Mouse (Mus musculus) cerebellum, postnatal 14 days (tissue): Measurements from ENCODE around the gene Tcf7l1.

Experiments
- DNase-seq, 2 experiments: peaks; one replicate each; pipeline ENCODE4 v3.0.0; 2021; ENCODE audit warnings: mixed read lengths in 2 of 2

The Tcf7l1 gene

DNA sequence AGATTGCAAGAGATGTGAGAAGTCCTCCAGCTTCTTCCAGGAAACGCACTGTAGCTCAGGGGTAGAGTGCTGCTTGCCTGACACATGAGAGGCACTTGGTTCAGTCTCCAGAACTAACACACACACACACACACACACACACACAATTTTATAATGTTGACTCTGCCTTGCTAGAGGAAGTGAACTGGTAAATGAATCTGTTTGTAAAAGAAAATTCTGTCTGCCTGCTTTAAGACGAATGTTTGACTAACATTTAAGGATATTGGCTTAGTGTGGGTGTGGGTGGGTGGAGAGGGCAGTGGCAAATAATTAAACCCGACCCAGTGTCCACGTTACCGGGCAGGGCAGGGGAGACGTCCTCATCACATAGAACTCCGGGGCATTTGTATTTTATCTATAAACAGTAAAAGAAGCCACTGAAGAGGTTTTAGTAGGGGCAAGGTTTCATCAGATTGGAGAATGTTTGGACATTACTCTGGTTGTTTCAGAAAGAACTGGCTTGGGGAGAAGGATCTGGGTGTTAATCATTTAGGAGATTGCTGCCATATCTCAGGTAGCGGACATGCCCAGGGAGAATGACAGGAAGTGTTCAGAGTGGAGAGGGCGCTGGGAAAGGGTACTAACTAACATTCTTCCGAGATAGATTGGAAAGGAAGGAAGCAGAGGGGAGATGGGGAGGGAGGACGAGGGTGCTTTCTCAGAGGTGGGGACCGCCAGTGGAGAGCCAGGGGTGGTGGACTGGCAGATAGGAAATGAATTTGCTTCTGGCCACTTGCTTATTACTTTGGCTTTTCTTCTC lies 169.1 kb downstream of the Tcf7l1 start:
- DNase-seq, result no peak

DNA sequence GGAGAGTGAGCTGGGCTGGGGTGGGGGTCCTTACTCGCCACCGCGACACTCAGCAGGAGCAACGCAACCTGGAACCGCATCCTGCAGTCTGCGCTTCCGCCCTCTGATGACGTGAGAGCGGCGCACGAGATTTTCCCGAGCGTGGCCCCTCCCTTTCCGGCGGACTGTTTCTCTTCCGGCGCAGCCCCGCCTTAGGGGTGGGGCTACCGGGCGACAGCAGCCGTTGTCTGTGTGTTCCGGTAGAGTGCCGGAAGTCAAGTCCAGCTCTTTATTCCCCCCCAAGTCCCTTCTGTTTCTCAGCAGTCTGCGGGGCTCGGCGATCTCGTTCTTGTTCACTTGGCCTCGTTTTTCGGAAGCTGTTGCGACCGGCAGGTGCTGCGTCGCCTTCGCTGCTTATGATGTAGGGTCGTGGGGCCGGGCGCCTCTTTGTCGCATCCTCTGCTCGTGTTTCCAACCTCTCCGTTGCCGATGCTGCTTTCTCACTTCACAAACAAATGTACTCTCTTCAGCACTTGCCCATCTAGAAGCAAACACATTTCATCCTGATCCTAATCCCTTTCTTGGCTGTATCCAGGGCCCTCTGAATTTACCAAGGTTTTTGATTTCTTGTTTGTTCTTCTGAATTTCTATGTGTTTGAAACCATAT lies 172.3 kb downstream of the Tcf7l1 start, which contains the start of gene Tgoln1:
Tgoln1 (minus strand) TSS at position 358 of the 646 bp plus-strand sequence.
- peak; percentile 94 to 95 for DNase-seq

DNA sequence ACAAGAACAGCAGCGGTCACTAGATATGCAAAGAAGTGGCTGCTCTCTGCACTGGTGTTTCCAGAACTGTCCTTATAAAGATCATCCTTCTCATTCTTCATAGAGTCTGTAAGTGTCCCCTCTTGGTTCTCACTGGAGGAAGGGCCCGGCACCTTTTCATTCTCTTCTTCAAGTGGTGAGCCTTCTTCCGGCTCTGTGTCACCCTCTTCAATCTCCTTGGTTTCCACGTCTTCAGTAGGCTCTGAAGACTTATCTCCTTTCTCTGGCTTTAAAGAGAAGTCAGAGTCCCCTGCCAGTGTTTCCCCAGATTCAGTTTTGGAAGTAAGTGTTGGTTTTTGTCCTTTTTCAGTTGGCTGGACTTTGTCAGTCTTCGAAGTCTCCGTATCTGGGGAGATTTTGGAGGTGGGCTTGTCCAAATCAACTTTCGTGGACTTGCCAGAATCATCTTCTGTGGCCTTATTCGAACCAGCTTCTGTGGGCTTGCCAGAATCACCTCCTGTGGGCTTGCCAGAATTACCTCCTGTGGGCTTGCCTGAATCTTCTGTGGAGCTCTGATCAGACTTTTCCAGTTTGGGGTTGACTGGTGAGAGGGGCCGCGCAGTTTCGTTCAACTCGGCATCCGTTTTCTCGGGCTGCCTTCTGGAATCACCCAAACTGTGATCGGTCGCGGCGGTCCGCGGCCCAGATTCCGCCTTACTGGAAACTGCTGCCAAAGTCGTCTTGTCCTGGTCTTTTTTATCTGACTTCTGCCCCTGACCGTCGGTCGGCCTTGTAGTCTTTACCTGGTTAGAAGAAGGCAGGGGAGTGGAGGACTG lies 173.3 kb downstream of the Tcf7l1 start:
- peak in 1 of 2 experiments; percentile 34 for DNase-seq

- DNase-seq, result no peak
Measured at GRCm38 (mm10) chr6:72615151-72615550, 173.9 kb downstream of the Tcf7l1 start.

DNA sequence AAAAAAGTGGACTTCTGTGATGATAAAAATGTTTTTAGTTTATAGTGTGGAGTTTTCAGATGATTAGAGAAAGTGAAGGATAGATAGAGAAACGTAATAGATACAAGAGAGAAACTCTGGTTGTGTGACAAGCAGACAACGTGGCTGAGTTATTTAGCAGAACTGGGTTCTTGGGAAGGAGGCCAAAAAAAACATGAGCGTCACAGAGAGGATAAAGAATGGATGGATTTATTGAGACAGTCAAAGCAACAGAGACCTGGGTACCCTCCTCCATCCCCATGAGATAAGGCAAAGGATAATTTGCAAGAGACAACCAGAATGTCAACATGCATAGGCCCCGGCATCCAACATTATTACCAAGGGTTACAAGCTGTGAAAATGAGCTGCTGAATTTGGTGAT lies 178.8 kb downstream of the Tcf7l1 start:
- no peak for DNase-seq

- DNase-seq, result no peak
Measured at GRCm38 (mm10) chr6:72608662-72609184, 180.3 kb downstream of the Tcf7l1 start.

DNA sequence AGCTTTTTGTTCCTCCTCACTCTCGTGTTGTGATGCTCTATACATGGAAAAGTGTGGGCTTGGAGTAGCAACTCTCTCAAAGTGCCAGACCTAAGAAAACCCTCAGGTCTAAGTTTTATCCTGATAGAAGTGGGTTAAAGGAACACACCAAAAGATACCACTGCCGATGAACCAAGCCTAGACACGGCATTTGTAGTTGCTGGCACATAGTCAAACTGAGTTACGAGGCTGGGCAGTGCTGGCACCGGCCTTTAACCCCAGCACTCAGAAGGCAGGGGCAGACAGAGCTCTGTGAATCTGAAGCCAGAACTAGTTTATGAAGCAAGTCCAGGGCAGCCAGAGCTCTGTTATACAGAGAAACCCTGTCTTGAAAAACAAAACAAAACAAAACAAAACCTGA lies 181.4 kb downstream of the Tcf7l1 start:
- DNase-seq, result no peak

GRCm38 (mm10) chr6:72607060-72607459 lies 182.0 kb downstream of the Tcf7l1 start:
- no peak for DNase-seq

- no peak for DNase-seq
Measured at GRCm38 (mm10) chr6:72604066-72604465, 185.0 kb downstream of the Tcf7l1 start.

DNA sequence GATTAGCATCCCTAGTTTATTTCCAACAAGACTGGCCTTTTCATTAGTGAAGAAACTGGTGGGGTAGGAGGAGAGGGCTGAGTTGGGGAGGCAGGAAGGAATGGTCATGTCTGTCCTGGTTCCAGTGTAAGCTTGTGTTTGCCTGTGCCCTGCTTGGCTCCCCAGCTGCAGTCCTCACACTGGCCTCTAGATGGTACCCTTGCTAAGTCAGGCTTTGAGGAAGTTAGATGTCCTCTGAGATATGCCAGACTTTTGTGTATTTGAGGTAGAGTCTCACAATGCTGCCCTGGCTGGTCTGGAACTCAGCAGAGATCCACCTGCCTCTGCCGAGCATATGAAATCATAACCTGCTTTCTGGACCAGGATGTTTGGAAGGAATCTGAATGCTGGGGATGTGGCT lies 187.3 kb downstream of the Tcf7l1 start:
- DNase-seq, result peak; percentile 87 to 93

GRCm38 (mm10) chr6:72600771-72601170 lies 188.3 kb downstream of the Tcf7l1 start:
- no peak for DNase-seq

GRCm38 (mm10) chr6:72600216-72600615 lies 188.8 kb downstream of the Tcf7l1 start:
- no peak for DNase-seq

DNA sequence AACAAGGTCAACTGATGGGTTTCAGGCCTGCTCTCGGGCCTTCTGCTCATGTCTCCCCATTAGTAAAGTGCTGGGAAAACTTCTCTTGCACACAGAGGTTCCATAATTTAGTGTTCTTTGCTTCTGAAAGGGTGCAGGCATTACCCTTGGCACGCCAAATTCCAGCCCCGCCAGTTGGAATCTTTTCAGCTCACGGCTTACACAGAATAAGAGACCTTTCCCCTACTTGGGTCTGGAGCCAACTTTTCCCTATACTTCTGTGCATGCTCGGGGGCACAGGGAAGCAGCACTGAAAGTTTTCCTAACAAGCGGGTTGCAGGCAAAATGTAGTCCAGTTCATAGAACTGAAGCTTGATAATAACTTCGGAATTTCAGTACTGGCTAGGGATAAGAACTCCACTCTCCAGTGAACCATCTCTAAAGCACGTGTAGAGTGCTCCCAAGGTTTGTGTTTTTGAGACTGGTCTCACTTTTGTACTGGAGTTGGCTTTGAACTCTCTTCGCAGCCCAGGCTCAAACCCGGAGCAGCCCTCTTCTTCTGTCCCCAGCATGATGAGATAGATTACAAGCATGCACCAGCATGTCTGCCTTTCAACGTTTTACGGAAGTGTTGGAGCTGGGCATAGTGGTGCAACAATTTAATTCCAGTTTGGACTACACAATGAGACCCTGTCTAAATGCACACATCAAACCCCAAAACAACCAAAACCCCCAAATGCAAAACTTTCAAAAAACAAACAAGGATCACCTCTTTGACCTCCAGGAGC lies 190.1 kb downstream of the Tcf7l1 start:
- DNase-seq, result peak; percentile 57 to 63

GRCm38 (mm10) chr6:72597956-72598753 lies 190.9 kb downstream of the Tcf7l1 start, which contains the start of the genes Elmod3 and Retsat:
Gene Elmod3 (minus strand): TSS chr6:72598413.
Gene Retsat (plus strand): TSS chr6:72598475.
- peak; percentile 82 to 88 for DNase-seq

DNA sequence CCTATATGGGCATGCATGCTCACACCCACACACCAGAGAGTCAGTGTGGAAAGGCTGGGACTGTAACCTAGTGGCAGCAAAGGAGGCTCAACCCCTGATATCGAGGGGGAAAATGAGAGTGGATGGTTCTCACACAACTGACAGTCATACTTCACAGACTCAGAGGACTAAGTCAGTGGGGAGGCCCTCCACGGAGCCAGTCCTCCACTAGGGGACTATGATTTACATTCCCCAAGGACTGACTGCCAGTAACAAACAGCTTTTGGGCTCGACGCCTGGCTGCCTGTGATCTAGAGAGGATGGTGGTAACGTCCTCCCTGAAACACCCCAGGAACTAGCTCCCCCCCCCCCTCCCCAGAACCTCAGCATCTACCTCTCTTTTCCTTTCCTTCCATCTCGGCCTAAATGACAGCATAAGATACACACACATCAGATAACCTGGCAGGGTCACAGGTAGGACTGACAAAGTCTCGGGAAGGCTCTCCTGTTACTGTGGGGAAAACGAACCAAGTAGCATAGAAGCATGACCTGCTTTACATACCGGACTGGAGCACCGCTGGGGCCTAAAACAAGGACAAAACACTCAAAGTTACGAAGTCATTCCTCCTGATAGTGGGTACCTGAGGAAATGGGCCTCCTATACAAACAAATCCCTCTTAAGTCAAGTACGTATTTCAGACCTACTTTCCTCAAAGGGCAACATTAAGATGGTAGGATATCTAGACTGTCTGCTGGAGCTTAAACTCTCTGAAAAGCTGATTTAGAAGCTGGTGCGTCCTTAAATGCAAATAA lies 191.8 kb downstream of the Tcf7l1 start:
- DNase-seq, result peak; percentile 16 to 20

- DNase-seq, result no peak
Measured at GRCm38 (mm10) chr6:72593914-72594313, 195.1 kb downstream of the Tcf7l1 start.

GRCm38 (mm10) chr6:72593011-72593803 lies 195.8 kb downstream of the Tcf7l1 start:
- DNase-seq, result no peak

GRCm38 (mm10) chr6:72590111-72590510 lies 198.9 kb downstream of the Tcf7l1 start:
- no peak for DNase-seq

DNA sequence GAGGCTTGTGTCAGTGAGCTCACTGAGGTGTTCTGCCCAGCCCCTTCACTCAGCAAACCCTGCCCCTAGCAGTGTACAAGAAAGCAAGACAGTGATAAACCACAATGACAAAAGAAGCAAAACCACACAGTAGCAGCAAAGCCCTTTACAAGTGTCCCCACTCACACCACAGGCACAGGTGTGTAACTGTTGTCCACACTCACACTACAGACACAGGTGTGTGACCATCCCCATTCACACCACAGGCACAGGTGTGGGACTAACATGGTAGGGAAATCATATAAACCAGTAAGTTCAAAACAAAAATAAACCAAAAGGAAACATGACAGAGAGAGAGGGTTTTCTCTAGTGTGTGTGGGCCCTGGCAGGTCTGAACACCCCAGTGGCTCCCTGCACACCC lies 200.7 kb downstream of the Tcf7l1 start:
- no peak for DNase-seq

- DNase-seq, result no peak
Measured at GRCm38 (mm10) chr6:72586701-72587100, 202.4 kb downstream of the Tcf7l1 start.
